Mouse (Mus musculus) liver, embryonic 16.5 days (tissue): ENCODE results near the gene Syngap1. TPM values are rescaled to one million over a fixed set of nuclear protein-coding genes. Genes with fewer than 3 reads are reported as not detected.
"Not testable (repeated sequence)": the region's sequence is repeated elsewhere in the genome, so short reads cannot be mapped to it uniquely, and the experiment has no call there.

Experiments
- ATAC-seq: fragments of 200-750 bp; cut with Nextera tagmentation; 2 replicates; pipeline ENCODE4 v1.8.0; 2017; ENCODE audit warnings: low read depth, mild to moderate bottlenecking, moderate number of reproducible peaks, moderate library complexity
- H3K27ac ChIP-seq: fragments of 300-500 bp; sonication (generic); 2 replicates; pipeline ENCODE4 v1.5.1; 2014; ENCODE audit warnings: mild to moderate bottlenecking, low read length
- H3K27me3 ChIP-seq: fragments of 300-500 bp; sonication (generic); 2 replicates; pipeline ENCODE4 v1.6.1; 2014; ENCODE audit warnings: low read depth, low read length, mixed read lengths; ENCODE audit not compliant: control insufficient read depth, insufficient read depth
- H3K36me3 ChIP-seq: fragments of 300-500 bp; sonication (generic); 2 replicates; pipeline ENCODE4 v1.6.1; 2014; ENCODE audit warnings: mild to moderate bottlenecking; ENCODE audit not compliant: control insufficient read depth, insufficient read depth
- H3K4me1 ChIP-seq: fragments of 300-500 bp; sonication (generic); 2 replicates; pipeline ENCODE4 v1.6.1; 2014; ENCODE audit warnings: low read depth, low read length, mixed read lengths; ENCODE audit not compliant: control insufficient read depth
- H3K4me2 ChIP-seq: fragments of 300-500 bp; sonication (generic); 2 replicates; pipeline ENCODE4 v1.6.1; 2014; ENCODE audit warnings: low read depth, low read length, mixed read lengths
- H3K4me3 ChIP-seq: fragments of 300-500 bp; sonication (generic); 2 replicates; pipeline ENCODE4 v1.5.1; 2014; ENCODE audit warnings: low read depth, mild to moderate bottlenecking, low read length
- H3K9ac ChIP-seq: fragments of 300-500 bp; sonication (generic); 2 replicates; pipeline ENCODE4 v1.6.1; 2014; ENCODE audit warnings: low read depth, low read length
- H3K9me3 ChIP-seq: fragments of 300-500 bp; sonication (generic); replicated peaks from 2 replicates; pipeline ENCODE4 v1.6.1; 2016; ENCODE audit warnings: low read length; ENCODE audit not compliant: control insufficient read depth
- WGBS: fragments of 180-500 bp; shearing (Covaris S2); extraction: QIAGEN DNeasy Blood & Tissue Kit; methylation state at CpG from one replicate; pipeline ENCODE4 v1.1.7; 2014; ENCODE audit not compliant: insufficient replicate concordance; 5-methylcytosine and 5-hydroxymethylcytosine counted together
- polyA plus RNA-seq: library from polyadenylated mRNA; unstranded; fragments of >200 nt; fragmentation: Nextera tagmentation; extraction: Ambion mirVana; gene quantifications from 2 replicates; pipeline ENCODE4 v1.2.1, GENCODE M21; 2015

The Syngap1 gene
- polyA plus RNA-seq, 1 experiment from 2014 or later = 0.21 TPM

- Histone ChIP-seq H3K9ac (peak within 1 kb of the TSS; percentile 86), H3K4me1 (peaks cover 11% of the 10 kb centered on the region), H3K36me3 (peaks cover 12% of the 10 kb centered on the region), H3K4me2 (peak within 1 kb of the TSS; percentile 76), H3K4me3 (peak within 1 kb of the TSS; percentile 87), H3K27me3 (no peaks in the 10 kb centered on the region), H3K27ac (peak within 1 kb of the TSS; percentile 78), H3K9me3 (no peaks in the 10 kb centered on the region)
- WGBS = under 1% methylated on average over 70 of the region's 72 CpGs
- ATAC-seq = peak; percentile 97
These were observed 24.2 kb upstream of the Syngap1 start, which contains the start of gene Kifc5b for GRCm38 (mm10) chr17:26916711-26917482. TSS of gene Kifc5b (plus strand) at chr17:26917091.

GRCm38 (mm10) chr17:26917560-26917959 lies 23.5 kb upstream of the Syngap1 start:
- not testable (repeated sequence) for ATAC-seq, H3K27me3 ChIP-seq, H3K9me3 ChIP-seq
- peak overlapping the region; percentile 86 for H3K9ac ChIP-seq
- under 1% methylated on average over 12 of the region's 12 CpGs for WGBS
- peaks cover 12% of the 10 kb centered on the region for H3K36me3 ChIP-seq
- H3K4me2 ChIP-seq = peak overlapping the region; percentile 76
- peak overlapping the region; percentile 78 for H3K27ac ChIP-seq
- H3K4me3 ChIP-seq = peak overlapping the region; percentile 87
- peaks cover 11% of the 10 kb centered on the region for H3K4me1 ChIP-seq

GRCm38 (mm10) chr17:26918343-26918742 lies 22.7 kb upstream of the Syngap1 start:
- H3K9me3 ChIP-seq = no peaks in the 10 kb centered on the region
- peak overlapping the region; percentile 86 for H3K9ac ChIP-seq
- H3K27ac ChIP-seq = no peak overlapping the region
- WGBS = 74% methylated on average over 2 of the region's 2 CpGs
- H3K27me3 ChIP-seq = no peaks in the 10 kb centered on the region
- H3K36me3 ChIP-seq = peaks cover 12% of the 10 kb centered on the region
- ATAC-seq = no peak
- H3K4me3 ChIP-seq = peak overlapping the region; percentile 87
- H3K4me1 ChIP-seq = peaks cover 11% of the 10 kb centered on the region
- H3K4me2 ChIP-seq = peak overlapping the region; percentile 76

GRCm38 (mm10) chr17:26919516-26919915 lies 21.5 kb upstream of the Syngap1 start:
- H3K9me3 ChIP-seq, H3K9ac ChIP-seq, H3K27me3 ChIP-seq, H3K4me3 ChIP-seq, ATAC-seq, H3K27ac ChIP-seq: not testable (repeated sequence)
- WGBS = 54% methylated on average over 2 of the region's 2 CpGs
- Histone ChIP-seq H3K36me3 (peaks cover 12% of the 10 kb centered on the region), H3K4me2 (peak overlapping the region; percentile 12; the same call in 1 of the 2 replicates), H3K4me1 (peaks cover 11% of the 10 kb centered on the region)

GRCm38 (mm10) chr17:26922368-26922767 lies 18.7 kb upstream of the Syngap1 start:
- H3K4me2 ChIP-seq, H3K4me3 ChIP-seq, ATAC-seq, H3K27me3 ChIP-seq, H3K27ac ChIP-seq, H3K9me3 ChIP-seq, H3K9ac ChIP-seq: not testable (repeated sequence)
- Histone ChIP-seq H3K4me1 (peaks cover 11% of the 10 kb centered on the region), H3K36me3 (peaks cover 27% of the 10 kb centered on the region)
- WGBS = 88% methylated on average over 5 of the region's 6 CpGs

- H3K27me3 ChIP-seq, H3K9me3 ChIP-seq, H3K9ac ChIP-seq, H3K4me2 ChIP-seq, H3K4me1 ChIP-seq, H3K4me3 ChIP-seq, H3K27ac ChIP-seq, ATAC-seq: not testable (repeated sequence)
- WGBS = 95% methylated on average over 9 of the region's 9 CpGs
- peaks cover 40% of the 10 kb centered on the region for H3K36me3 ChIP-seq
These were observed 15.6 kb upstream of the Syngap1 start for GRCm38 (mm10) chr17:26925414-26925813.

GRCm38 (mm10) chr17:26931795-26932194 lies 9.3 kb upstream of the Syngap1 start:
- peaks cover 21% of the 10 kb centered on the region for H3K36me3 ChIP-seq

GRCm38 (mm10) chr17:26932839-26933398 lies 8.1 kb upstream of the Syngap1 start, which contains the start of gene Phf1:
TSS of gene Phf1 (plus strand) at chr17:26933052.
- Histone ChIP-seq H3K27me3 (no peaks in the 10 kb centered on the region), H3K4me1 (peaks cover 23% of the 10 kb centered on the region), H3K4me2 (peak within 1 kb of the TSS; percentile 96), H3K4me3 (peak within 1 kb of the TSS; percentile 82), H3K9me3 (no peaks in the 10 kb centered on the region), H3K9ac (peak within 1 kb of the TSS; percentile 79), H3K27ac (peak within 1 kb of the TSS; percentile 83), H3K36me3 (peaks cover 17% of the 10 kb centered on the region)
- under 1% methylated on average over 40 of the region's 43 CpGs for WGBS
- peak; percentile 92 for ATAC-seq

More at GRCm38 (mm10) chr17:26931795-26932194, 9.3 kb upstream of the Syngap1 start:
- not testable (repeated sequence) for H3K27ac ChIP-seq, H3K9ac ChIP-seq, H3K9me3 ChIP-seq, H3K27me3 ChIP-seq, H3K4me3 ChIP-seq, H3K4me2 ChIP-seq, ATAC-seq
- peaks cover 16% of the 10 kb centered on the region for H3K4me1 ChIP-seq
- 68% methylated on average over 7 of the region's 7 CpGs for WGBS

- Histone ChIP-seq H3K36me3 (peaks cover 16% of the 10 kb centered on the region), H3K27ac (peak overlapping the region; percentile 83), H3K4me2 (peak overlapping the region; percentile 96), H3K4me1 (peaks cover 28% of the 10 kb centered on the region), H3K9ac (peak overlapping the region; percentile 79), H3K9me3 (no peaks in the 10 kb centered on the region), H3K27me3 (no peaks in the 10 kb centered on the region), H3K4me3 (peak overlapping the region; percentile 82)
- 5% methylated on average over 13 of the region's 13 CpGs for WGBS
- no peak for ATAC-seq
These were observed 7.6 kb upstream of the Syngap1 start for GRCm38 (mm10) chr17:26933419-26933818.
